Mouse (Mus musculus) G1E (cell line): ENCODE results near the gene Ehd4.

ENCODE experiments used
- CTCF ChIP-seq: IDR thresholded peaks from 2 replicates; pipeline ENCODE4 v1.5.1; 2012; ENCODE audit warnings: low read depth, low read length, inconsistent platforms, mixed read lengths
- GATA1 ChIP-seq: IDR thresholded peaks from 2 replicates; pipeline ENCODE4 v1.6.1; 2012; ENCODE audit warnings: borderline replicate concordance, low read length, inconsistent platforms, mixed read lengths
- POLR2AphosphoS5 ChIP-seq: IDR thresholded peaks from 2 replicates; pipeline ENCODE4 v1.6.1; 2012; ENCODE audit warnings: low read depth, low read length, inconsistent platforms; ENCODE audit not compliant: insufficient replicate concordance
- TAL1 ChIP-seq: conservative IDR thresholded peaks from 2 replicates; pipeline ENCODE4 v1.6.1; 2012; ENCODE audit warnings: low read depth, low read length, inconsistent platforms, mixed read lengths

DNA sequence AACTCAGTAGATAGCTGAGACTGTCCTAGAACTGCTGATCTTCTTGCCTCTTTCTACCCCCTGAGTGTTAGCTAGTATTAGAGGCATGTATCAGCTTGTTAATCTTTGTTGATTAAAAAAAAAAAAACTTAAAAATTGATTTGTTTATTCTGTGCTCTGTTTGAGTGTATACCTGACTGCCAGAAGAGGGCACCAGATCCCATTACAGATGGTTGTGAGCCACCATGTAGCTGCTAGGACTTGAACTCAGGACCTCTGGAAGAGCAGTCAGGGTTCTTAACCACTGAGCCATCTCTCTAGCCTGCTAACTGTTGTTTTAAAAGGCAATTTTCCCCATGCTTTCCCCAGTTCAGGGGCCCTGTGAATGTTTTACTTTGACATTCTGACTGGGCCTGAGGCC lies 24.5 kb upstream of the Ehd4 start:
- no peak for TF ChIP-seq CTCF
- TF ChIP-seq TAL1: no peak
- TF ChIP-seq GATA1: no peak
- no peak for TF ChIP-seq POLR2AphosphoS5
